In genomic region chr13:54959059-54959701, GRCm38 (mm10) we compare ENCODE assay signal across 19 mouse cellular contexts. TPM values are rescaled to one million over a fixed set of nuclear protein-coding genes. Genes with fewer than 3 reads are reported as not detected.
DNase-seq lines count a peak whose midpoint lies in the region; ATAC-seq and TF ChIP-seq lines count a peak whose summit lies in the region.
"Had no signal": no experiment of that assay in that cellular context is flagged by ENCODE, and none has a peak within 500 bp of the region (broad histone marks: within the 10 kb centered on the region; RNA-seq: fewer than 3 reads in every experiment).

No protein-coding gene starts in this region.

- H3K27me3 ChIP-seq in forebrain, embryonic 12.5 days, result peaks cover 68% of the 10 kb centered on the region
- H3K27me3 ChIP-seq in forebrain, postnatal 0 days (ENCODE audit: insufficient read depth, low read length), result no peaks in the 10 kb centered on the region
- peaks cover 46% of the 10 kb centered on the region for H3K27me3 ChIP-seq in neural tube, embryonic 13.5 days
- no peaks in the 10 kb centered on the region for H3K27me3 ChIP-seq in forebrain, embryonic 16.5 days (replicated peaks; ENCODE audit: control insufficient read depth, insufficient read depth, low read length)
- no peaks in the 10 kb centered on the region for H3K27me3 ChIP-seq in midbrain, embryonic 16.5 days (ENCODE audit: control insufficient read depth, insufficient read depth, low read depth, low read length)

- no peaks in the 10 kb centered on the region for H3K9me3 ChIP-seq in forebrain, embryonic 12.5 days
- H3K9me3 ChIP-seq in forebrain, postnatal 0 days (ENCODE audit: low read length), result no peaks in the 10 kb centered on the region
- H3K9me3 ChIP-seq in neural tube, embryonic 13.5 days, result no peaks in the 10 kb centered on the region
- no peaks in the 10 kb centered on the region for H3K9me3 ChIP-seq in forebrain, embryonic 16.5 days (ENCODE audit: control insufficient read depth, low read length)
- H3K9me3 ChIP-seq in midbrain, embryonic 16.5 days (replicated peaks; ENCODE audit: control insufficient read depth, low read length, poor library complexity, severe bottlenecking), result no peaks in the 10 kb centered on the region
- H3K9me3 ChIP-seq: heart, embryonic 15.5 days; limb, embryonic 15.5 days had no signal

- no peak overlapping the region for H3K4me2 ChIP-seq in forebrain, embryonic 12.5 days
- no peak overlapping the region for H3K4me2 ChIP-seq in forebrain, postnatal 0 days (ENCODE audit: low read depth)
- peak overlapping the region; percentile 4; the same call in 1 of the 2 replicates for H3K4me2 ChIP-seq in neural tube, embryonic 13.5 days
- H3K4me2 ChIP-seq in forebrain, embryonic 16.5 days (ENCODE audit: low read length), result no peak overlapping the region
- H3K4me2 ChIP-seq in midbrain, embryonic 16.5 days (ENCODE audit: low read length), result no peak overlapping the region
- H3K4me2 ChIP-seq: heart, embryonic 15.5 days; limb, embryonic 15.5 days had no signal

- peaks cover 45% of the 10 kb centered on the region for H3K4me1 ChIP-seq in forebrain, embryonic 12.5 days
- 0 out of 2 replicates have a peak, but pooled peaks cover 3% of the 10 kb centered on the region for H3K4me1 ChIP-seq in forebrain, postnatal 0 days (ENCODE audit: insufficient read depth)
- H3K4me1 ChIP-seq in neural tube, embryonic 13.5 days (replicated peaks), result peaks cover 51% of the 10 kb centered on the region
- peaks cover 31% of the 10 kb centered on the region for H3K4me1 ChIP-seq in forebrain, embryonic 16.5 days (replicated peaks; ENCODE audit: control insufficient read depth, insufficient read depth, low read length)
- H3K4me1 ChIP-seq in midbrain, embryonic 16.5 days (ENCODE audit: control insufficient read depth, insufficient read depth, low read length), result peaks cover 23% of the 10 kb centered on the region

- WGBS in forebrain, embryonic 12.5 days, result 41% methylated on average over 15 of the region's 15 CpGs
- 39% methylated on average over 15 of the region's 15 CpGs for WGBS in forebrain, postnatal 0 days
- 44% methylated on average over 15 of the region's 15 CpGs for WGBS in neural tube, embryonic 13.5 days
- WGBS in forebrain, embryonic 16.5 days, result 38% methylated on average over 15 of the region's 15 CpGs
- 45% methylated on average over 15 of the region's 15 CpGs for WGBS in midbrain, embryonic 16.5 days

- TF ChIP-seq CTCF in forebrain, postnatal 0 days (IDR thresholded peaks at IDR 0.05; ENCODE audit: low read depth), result no peak

- ATAC-seq in forebrain, embryonic 12.5 days (ENCODE audit: low FRiP score), result no peak
- no peak for ATAC-seq in forebrain, postnatal 0 days
- ATAC-seq in neural tube, embryonic 13.5 days (ENCODE audit: low read depth), result no peak
- no peak for ATAC-seq in forebrain, embryonic 16.5 days
- ATAC-seq in midbrain, embryonic 16.5 days, result no peak
- ATAC-seq: inflammation-experienced regulatory T-cells, adult 6 months had no signal

- H3K27ac ChIP-seq in forebrain, embryonic 12.5 days, result peak overlapping the region; percentile 42; the same call in 1 of the 2 replicates
- no peak overlapping the region for H3K27ac ChIP-seq in forebrain, postnatal 0 days (ENCODE audit: low read depth, low read length)
- H3K27ac ChIP-seq in neural tube, embryonic 13.5 days (replicated peaks), result peak overlapping the region; percentile 54; the same call in 1 of the 2 replicates
- no peak overlapping the region for H3K27ac ChIP-seq in forebrain, embryonic 16.5 days (ENCODE audit: low read length)
- no peak overlapping the region for H3K27ac ChIP-seq in midbrain, embryonic 16.5 days (ENCODE audit: low read length)
- H3K27ac ChIP-seq: heart, embryonic 15.5 days; kidney, postnatal 0 days; limb, embryonic 15.5 days had no signal

- no peaks in the 10 kb centered on the region for H3K36me3 ChIP-seq in forebrain, embryonic 12.5 days (replicated peaks)
- no peaks in the 10 kb centered on the region for H3K36me3 ChIP-seq in forebrain, postnatal 0 days (ENCODE audit: insufficient read depth)
- H3K36me3 ChIP-seq in neural tube, embryonic 13.5 days, result no peaks in the 10 kb centered on the region
- H3K36me3 ChIP-seq in forebrain, embryonic 16.5 days (ENCODE audit: control insufficient read depth, insufficient read depth), result no peaks in the 10 kb centered on the region
- H3K36me3 ChIP-seq in midbrain, embryonic 16.5 days (ENCODE audit: control insufficient read depth, insufficient read depth, low read length), result no peaks in the 10 kb centered on the region
- H3K36me3 ChIP-seq: heart, embryonic 15.5 days; limb, embryonic 15.5 days had no signal

- H3K9ac ChIP-seq in forebrain, embryonic 12.5 days, result no peak overlapping the region
- no peak overlapping the region for H3K9ac ChIP-seq in forebrain, postnatal 0 days
- peak overlapping the region; percentile 31; the same call in 1 of the 2 replicates for H3K9ac ChIP-seq in neural tube, embryonic 13.5 days
- H3K9ac ChIP-seq in forebrain, embryonic 16.5 days (replicated peaks; ENCODE audit: low read depth, low read length), result 0 out of 2 replicates have a peak overlapping the region, but pooled peaks have one; percentile 1
- H3K9ac ChIP-seq in midbrain, embryonic 16.5 days (ENCODE audit: low read depth, low read length), result peak overlapping the region; percentile 5; the same call in 1 of the 2 replicates
- H3K9ac ChIP-seq: heart, embryonic 15.5 days; limb, embryonic 15.5 days had no signal

- H3K4me3 ChIP-seq in forebrain, embryonic 12.5 days (replicated peaks), result no peak overlapping the region
- no peak overlapping the region for H3K4me3 ChIP-seq in forebrain, postnatal 0 days (ENCODE audit: low read depth, low read length)
- no peak overlapping the region for H3K4me3 ChIP-seq in neural tube, embryonic 13.5 days
- H3K4me3 ChIP-seq in forebrain, embryonic 16.5 days (replicated peaks; ENCODE audit: low read length), result no peak overlapping the region
- H3K4me3 ChIP-seq in midbrain, embryonic 16.5 days (ENCODE audit: low read depth, low read length), result no peak overlapping the region
- H3K4me3 ChIP-seq: heart, embryonic 15.5 days; limb, embryonic 15.5 days had no signal

- DNase-seq in forebrain, postnatal 0 days, result no peak
- no peak for DNase-seq in neural tube, embryonic 10.5 days (ENCODE audit: extremely low spot score, low spot score)
- DNase-seq in thymus, postnatal 14 days, result no peak
- no peak for DNase-seq in testis, postnatal 14 days (ENCODE audit: low spot score)
- DNase-seq: adrenal gland, adult 2 months; embryo, embryonic 11 days; heart, adult 11 months; layer of hippocampus, postnatal 36 days; lung, adult 2 months; retina, postnatal 1 day; spleen, adult 18-20 months had no signal

RNA-seq across cellular contexts. Expression of gene Unc5a, which starts 10.0 kb away (rescaled TPM):
- polyA plus RNA-seq in forebrain, embryonic 12.5 days (2016; fragmentation: Nextera tagmentation; extraction: Ambion mirVana), result 4.8 and 5.6 TPM in 2 replicates
- total RNA-seq in forebrain, postnatal 0 days (2014; rRNA removed), result 27.5 and 46.1 TPM in 2 replicates
- polyA plus RNA-seq in forebrain, postnatal 0 days (2015; fragmentation: Nextera tagmentation; extraction: Ambion mirVana), result 19.8 and 22.5 TPM in 2 replicates
- 9.0 and 10.4 TPM in 2 replicates for polyA plus RNA-seq in neural tube, embryonic 13.5 days (2015; fragmentation: Nextera tagmentation; extraction: Ambion mirVana)
- 16.4 and 18.5 TPM in 2 replicates for polyA plus RNA-seq in forebrain, embryonic 16.5 days (2015; fragmentation: Nextera tagmentation; extraction: Ambion mirVana)
- polyA plus RNA-seq in midbrain, embryonic 16.5 days (2015; fragmentation: Nextera tagmentation; extraction: Ambion mirVana), result 14.1 and 16.3 TPM in 2 replicates

Comparison
In these comparisons a context has a peak if more than half of its experiments do, and no peak if none do; other contexts are left out.
1. H3K27ac ChIP-seq: peak in forebrain, embryonic 12.5 days (single experiment) and neural tube, embryonic 13.5 days (single experiment); none in forebrain, postnatal 0 days (single experiment), forebrain, embryonic 16.5 days (single experiment) and midbrain, embryonic 16.5 days (single experiment).
2. H3K9ac ChIP-seq: peak in neural tube, embryonic 13.5 days (single experiment), forebrain, embryonic 16.5 days (single experiment) and midbrain, embryonic 16.5 days (single experiment); none in forebrain, embryonic 12.5 days (single experiment) and forebrain, postnatal 0 days (single experiment).